Mouse (Mus musculus): ENCODE data around the gene Alms1.
"Not testable (repeated sequence)": the region's sequence is repeated elsewhere in the genome, so short reads cannot be mapped to it uniquely, and the experiment has no call there.

Alms1 gene

DNA sequence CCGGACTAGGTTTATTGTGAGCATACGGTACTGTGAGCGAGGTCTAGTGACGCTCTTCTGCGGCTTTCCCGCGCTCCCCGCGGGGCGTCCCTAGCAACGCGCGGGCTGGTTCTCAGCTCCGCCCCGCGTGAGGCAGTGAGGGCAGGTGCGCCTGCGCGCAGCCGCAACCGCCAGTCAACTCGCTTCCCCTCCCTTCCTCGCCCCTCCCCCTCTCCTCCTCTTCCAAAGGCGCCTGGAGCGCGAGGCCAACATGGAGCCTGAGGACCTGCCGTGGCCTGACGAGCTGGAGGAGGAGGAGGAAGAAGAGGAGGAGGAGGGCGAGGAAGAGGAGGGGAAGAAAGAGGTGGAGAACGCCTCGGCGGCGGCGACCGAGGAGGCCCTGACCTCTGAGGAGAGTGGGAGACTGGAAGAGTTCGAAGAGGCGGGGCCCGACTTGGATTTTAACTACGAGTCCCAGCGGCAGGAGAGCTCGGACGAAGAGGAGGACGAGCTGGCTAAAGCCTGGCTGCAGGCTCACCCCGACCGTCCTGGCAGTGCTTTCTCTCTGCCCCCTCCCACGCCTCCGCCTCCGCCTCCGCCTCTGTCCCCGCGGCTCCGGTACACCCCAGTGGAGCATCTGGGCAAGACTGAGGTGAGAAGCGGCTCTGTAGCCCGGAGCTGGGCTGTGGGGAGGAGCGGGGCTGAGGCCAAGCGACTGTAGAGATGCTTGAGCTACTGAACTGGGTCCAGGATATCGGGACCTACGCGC is at the start of gene Alms1:
Alms1 (plus strand) TSS at position 136 of the 748 bp plus-strand sequence.
- DNase-seq (ENCODE audit: low read depth, low spot score) = peak; percentile 97

DNA sequence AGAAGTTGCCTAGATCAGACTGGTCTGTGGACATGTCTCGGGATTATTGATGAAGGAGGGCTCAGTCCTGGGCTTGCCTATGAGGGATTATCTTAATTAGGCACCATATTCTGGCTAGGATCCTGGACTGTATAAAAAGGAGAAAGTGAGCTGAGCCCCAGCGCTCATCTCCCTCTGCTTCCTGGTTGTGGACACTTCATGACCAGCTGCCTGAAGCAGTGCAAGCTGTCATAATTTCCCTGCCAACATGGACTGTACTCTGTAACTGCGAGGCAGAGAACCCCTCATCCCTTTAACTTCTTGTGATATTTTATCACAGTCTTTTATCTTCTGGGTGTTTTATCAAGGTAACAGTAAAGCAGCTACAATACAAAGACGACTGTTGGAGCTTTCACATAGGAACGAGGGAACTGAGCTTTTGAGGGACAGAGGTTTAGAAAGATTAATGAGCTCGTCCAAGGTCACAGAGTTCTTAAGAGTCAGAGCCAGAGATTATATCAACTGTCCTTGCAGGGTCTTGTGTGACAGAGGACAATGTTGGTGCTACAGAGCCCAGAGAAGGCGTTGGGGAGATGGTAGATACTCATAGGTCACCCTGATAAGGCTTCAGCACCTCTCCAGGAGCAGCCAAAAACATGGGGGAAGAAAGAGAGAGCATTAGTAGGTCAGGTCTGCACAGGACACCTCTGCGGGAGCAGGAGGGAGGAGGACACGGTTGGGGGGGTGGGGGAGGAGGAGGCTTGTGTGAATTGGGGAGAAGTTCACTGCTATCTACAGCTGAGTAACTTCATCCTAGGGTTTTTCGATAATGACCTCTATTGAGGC is 43.8 kb upstream of the Alms1 start:
- DNase-seq (ENCODE audit: low read depth, low spot score) = no peak

DNA sequence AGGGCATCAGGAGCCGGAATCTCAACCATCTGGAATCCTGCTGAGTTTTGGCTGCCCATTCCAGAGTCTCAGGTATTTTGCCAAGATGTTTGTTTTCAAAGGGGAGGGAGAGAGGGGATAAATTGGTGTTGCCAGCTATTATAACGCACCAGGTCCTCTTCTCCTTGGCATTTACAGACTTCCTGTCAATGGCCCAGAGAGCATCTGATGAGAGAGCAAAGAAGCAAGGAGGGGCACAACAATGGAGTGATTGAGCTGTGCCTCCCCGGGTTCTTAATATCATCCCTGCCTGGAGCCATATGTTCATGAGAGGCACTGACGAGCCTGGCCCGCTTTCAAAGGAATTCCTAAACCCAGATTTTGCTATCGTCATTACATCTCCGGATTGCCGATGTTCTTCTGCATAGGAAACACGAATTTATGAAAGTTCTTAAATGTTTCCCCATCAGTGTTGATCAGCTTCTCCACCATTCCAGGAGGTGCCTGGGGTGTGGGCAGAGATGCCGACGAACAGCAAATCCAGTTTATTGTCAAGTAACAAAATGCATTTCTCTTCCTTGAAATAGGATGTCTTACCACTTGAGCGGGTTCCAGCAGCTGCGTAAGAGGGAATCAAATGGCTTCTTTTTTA is 43.0 kb upstream of the Alms1 start:
- DNase-seq (ENCODE audit: low read depth, low spot score) = no peak

DNA sequence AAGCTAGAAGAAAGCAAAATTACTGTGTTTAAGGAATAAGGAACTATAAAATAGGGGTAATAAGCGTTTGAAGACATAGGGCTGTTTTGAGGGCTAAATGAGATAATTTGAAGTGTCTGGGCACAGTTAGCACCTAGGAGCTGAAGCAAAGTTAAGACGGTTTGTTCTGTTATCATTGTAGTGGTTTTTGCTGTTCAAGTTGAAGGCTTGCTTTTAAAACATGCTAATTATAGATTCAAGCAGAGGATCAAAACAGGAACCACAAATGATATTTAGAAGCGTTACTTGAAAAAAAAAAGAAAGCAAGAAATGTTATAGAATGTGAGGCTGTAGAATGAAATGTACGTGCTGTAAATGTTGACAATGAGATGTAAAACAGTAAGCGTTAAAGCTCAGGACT is 39.7 kb upstream of the Alms1 start:
- DNase-seq (ENCODE audit: low read depth, low spot score) = no peak

DNA sequence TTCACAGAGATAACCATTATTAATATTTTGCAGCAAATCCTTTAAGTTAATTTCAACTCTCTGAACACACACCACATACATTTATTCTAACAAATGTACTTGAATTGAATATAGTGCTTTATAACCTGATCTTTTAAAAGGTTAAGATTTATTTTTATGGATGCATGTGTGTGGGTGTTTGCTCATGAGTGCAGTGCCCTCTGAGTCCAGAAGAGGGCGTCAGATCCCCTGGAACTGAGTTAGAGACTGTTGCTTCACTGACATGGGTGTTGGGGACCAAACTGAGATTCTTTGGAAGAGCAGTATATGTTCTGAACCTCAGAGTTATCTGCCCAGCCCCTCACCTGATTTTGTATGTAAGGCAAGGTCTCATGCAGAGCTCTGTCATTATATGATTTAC is 25.0 kb upstream of the Alms1 start:
- DNase-seq (ENCODE audit: low read depth, low spot score) = peak; percentile 23

DNA sequence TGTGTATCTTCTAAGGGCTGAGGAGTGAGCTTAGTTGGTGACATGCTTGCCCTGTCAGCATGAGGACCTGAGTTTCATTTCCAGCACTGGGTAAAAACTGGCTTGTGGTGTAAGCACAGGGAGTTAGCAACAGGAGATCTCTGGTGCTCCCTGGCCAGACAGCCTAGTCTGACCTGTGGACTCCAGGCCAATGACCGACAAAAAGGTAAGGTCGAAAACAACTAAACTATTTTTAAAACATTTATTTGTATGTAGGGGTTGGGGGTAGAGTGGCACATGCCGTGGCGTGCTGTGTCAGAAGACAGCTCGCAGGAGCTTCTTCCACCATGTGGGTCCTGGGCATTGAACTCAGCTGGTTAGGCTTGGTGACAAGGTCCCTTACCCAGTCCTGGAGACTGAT is 14.5 kb upstream of the Alms1 start:
- no peak for DNase-seq (ENCODE audit: low read depth, low spot score)

DNA sequence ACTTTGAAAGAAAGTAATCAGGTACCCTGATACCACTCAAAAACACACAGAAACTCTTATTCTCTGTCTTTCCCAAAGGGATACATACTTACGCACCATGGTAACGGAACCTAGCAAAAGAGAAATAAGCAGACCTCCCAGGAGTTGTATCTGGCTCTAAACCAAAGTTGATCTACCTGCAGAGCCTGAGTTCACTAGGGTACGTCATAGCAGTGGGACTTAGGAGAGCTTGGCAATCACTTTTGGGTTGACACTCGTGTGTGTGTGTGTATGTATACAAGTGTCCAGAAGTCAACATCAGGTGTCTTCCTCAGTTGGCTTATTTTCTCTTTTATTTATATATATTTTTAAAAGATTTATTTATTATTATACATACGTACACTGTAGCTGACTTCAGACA is 5.6 kb upstream of the Alms1 start:
- DNase-seq (ENCODE audit: low read depth, low spot score) = no peak

DNA sequence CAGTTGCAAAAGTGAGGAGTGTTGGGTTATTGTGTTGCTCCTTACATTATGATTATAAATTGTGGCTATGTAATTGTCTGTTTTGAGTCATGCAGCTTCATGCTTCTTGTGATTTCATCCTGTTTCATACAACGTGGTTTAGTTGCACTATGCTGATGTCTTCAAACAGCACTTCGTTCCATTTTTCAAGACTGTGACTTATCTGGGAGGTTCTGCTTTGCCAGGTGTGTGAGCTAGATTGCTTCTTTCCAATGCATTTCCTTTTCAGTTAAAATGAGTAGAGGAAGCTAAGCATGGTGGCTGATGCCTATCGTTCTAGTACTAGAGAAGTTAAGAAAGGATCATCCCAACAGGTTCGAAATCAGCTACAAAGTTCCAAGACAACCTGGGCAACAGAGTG is 2.7 kb upstream of the Alms1 start:
- DNase-seq (ENCODE audit: low read depth, low spot score) = no peak

DNA sequence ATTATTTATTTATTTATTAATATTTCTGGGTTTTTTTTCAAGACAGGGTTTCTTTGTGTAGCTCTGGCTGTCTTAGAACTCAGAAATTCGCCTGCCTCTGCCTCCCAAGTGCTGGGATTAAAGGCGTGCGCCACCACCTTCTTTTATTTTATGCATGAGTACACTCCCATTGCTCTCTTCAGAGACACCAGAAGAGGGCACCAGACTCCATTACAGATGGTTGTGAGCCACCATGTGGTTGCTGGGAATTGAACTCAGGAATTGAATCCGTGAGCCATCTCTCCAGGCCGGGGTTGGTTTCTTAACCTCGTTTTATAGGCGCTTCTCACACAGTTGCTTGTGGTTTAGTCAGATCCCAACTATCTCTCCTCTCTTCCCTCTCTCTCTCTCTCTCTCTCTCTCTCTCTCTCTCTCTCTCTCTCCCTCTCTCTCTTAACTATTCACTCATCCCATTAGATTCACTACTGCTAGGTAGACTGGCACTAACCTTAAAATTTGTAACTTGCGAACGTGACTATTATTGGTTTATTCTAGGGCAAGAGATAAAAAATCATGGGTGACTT is 445 bp upstream of the Alms1 start:
- DNase-seq (ENCODE audit: low read depth, low spot score) = peak; percentile 83

DNA sequence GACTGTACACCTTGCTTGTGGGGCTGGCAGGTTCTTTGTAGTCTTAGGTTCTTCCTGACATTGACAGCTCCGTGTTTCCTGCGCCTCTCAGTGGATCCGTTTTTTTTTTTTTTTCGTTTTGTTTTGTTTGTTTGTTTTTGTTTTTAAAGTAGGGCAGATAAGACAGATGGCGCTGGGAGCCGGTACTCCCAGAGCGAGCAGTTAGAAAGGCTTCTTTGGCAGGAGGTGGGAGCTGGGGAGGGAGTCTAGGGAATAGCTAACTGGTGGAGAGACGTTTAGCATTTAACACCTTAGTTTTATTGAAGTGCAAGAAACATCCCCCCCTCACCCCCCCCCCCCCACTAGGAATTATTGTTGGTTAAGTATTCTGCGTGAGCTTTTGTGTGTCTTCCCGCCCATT is 833 bp downstream of the Alms1 start:
- no peak for DNase-seq (ENCODE audit: low read depth, low spot score)

DNA sequence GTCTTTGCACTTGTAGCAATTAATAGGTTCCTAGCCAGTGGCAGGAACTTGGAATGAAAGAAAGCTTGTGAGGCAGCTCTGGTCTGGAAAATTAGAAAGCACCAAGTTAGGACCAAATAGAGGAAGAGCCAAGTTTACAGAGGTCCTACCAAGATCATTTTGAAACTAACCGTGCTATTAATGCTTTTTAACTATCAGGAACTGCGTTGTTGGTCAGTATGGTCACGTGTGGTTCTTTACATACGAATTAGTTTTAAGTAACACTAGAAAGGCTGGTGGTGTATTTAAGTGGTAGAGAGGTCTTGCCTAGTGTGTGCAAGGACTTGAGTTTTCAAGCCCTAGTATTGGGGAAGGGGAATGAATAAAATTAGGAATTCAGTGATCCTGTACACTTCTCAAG is 1.2 kb downstream of the Alms1 start:
- no peak for DNase-seq (ENCODE audit: low read depth, low spot score)

DNA sequence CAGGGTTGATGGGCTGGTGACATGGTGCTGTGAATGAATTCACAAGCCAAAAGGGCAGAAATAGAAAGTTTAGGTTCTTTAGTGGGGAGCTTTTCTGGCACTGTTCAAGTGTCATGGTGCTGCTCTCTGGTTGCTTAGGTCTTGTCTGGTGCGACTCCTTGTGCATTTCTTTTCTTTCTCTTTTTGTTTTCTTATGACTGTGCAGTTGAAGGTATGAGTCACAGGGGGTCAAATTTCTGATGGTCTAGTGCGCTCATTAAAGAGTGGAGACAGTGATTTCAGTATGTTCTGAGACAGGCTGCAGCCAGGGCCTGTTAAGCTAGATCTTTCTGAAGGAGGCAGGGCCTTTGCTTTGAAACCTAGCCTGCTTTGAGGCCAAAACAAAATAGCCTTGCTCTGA is 2.8 kb downstream of the Alms1 start:
- no peak for DNase-seq (ENCODE audit: low read depth, low spot score)

DNA sequence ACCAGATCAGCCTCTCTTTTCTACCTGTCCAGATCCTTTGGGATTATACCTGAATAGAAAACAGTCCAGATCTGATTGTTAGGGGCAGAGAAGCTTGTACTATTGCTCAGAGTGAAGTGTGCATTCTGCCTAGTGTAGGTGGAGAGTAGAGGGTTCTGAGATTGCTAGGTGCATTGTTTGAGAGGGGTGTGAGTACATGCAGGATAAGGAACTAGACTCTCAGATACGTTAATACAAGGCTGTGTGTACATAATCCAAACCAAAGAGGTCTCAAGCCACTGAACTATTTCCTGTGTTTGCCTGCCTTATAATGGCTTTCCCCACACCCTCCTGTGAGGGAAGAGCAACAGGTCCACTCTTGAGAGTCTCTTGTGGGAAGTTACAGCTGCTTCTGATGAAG is 12.0 kb downstream of the Alms1 start:
- DNase-seq (ENCODE audit: low read depth, low spot score) = no peak

DNA sequence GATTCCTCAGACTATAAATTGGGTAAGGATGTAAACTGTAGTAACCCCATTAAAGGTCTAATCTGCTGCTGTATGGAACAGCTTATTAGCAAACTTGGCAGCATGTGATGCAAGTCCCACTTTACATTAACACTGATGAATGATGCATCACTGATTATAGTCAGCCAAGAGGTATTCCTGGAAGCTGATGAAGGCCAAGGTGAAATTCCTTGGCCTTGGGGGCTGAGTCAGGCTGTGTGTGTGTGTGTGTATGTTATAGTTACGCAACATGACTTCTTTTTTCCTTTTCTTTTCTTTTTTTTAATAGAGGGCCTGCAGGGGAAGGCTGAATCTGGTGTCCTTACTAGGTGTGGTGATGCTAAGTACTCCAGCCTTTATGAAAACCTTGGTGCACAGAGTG is 23.2 kb downstream of the Alms1 start:
- no peak for DNase-seq (ENCODE audit: low read depth, low spot score)

DNA sequence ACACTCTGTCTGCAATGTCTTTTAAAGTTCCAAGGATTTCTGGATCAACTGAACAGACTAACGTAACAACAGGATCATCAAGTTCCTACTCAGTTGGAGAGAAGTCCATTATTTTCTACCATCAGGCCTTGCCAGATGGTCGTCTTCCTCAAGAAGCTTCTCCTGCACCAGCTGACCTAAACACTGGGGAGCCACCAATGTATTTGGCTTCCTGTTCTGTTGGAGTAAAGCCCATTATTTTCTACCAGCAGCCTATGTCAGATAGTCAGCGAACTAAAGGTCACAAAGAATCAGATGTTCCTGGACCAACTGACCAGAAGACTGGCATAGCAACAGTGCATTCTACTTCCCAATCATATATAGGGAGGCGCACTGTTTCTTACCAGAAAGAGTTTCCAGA is 33.5 kb downstream of the Alms1 start:
- no peak for DNase-seq (ENCODE audit: low read depth, low spot score)

DNA sequence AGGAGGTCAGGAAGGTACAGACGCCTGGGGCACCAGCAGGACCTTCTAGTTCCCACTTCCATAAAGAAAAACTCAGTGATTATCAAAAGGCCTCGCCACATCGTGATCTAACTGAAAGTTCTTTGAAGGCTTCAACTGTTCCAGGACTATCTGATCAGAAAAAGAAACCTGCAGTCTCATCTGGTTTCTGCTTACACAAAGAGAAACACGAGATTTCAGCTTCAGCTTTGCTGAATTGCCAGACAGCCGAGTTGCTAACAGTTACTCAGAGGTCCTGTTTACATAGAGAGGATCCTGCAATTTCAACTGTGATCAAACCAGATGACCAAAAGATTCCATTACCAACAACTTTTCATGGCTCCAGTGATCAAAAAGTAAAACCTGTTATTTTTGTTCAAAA is 34.3 kb downstream of the Alms1 start:
- no peak for DNase-seq (ENCODE audit: low read depth, low spot score)

DNA sequence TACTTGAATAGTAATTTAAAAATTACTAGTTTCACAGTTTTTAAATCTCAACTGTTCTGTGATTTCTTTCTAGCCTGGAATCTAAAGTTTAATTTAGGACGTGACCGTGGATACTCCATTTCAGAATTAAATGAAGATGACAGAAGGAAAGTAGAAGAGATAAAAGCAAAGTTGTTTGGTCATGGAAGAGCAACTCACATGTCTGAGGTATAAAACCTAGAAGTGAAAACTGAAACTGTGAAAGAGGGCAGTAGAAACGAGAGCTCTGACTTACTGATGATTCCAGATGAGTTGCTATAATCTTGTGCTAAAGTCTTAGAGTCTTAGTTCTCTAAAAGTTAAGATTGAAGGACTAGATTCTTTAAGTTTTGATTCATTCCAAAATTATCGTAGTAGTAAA is 37.2 kb downstream of the Alms1 start:
- DNase-seq (ENCODE audit: low read depth, low spot score) = no peak

DNA sequence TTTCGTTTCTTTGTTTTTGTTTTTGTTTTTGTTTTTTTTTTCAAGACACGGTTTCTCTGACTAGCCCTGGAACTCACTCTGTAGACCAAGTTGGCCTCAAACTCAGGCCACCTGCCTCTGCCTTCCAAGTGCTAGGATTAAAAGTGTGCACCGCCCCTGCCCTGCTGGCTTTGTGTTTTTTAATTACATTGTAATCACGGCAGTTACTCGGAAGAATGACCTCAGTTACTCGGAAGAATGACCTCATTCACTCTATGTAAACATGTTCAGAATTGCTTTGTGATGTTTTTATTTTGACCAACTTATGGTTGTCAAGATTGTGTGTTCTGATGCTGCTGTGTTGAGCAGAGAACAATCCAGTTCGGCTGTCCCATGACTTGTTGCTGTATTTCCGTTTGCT is 45.8 kb downstream of the Alms1 start:
- DNase-seq (ENCODE audit: low read depth, low spot score) = peak; percentile 56

DNA sequence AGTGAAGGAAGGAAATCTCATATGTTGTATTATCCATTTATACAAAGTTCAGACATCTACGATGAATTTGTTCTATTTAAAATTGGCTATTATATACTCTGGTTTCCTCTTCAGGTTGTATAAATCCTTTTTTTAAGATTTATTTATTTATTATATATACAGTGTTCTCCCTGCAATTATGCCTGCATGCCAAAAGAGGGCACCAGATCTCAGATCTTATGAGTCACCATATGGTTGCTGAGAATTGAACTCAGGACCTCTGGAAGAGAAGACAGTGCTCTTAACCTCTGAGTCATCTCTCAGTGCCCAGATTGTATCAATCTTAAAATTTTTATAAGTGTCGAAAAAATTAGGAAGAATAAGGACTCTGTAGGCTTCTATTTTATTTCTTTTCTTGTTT is 65.9 kb downstream of the Alms1 start:
- DNase-seq (ENCODE audit: low read depth, low spot score) = peak; percentile 42

DNA sequence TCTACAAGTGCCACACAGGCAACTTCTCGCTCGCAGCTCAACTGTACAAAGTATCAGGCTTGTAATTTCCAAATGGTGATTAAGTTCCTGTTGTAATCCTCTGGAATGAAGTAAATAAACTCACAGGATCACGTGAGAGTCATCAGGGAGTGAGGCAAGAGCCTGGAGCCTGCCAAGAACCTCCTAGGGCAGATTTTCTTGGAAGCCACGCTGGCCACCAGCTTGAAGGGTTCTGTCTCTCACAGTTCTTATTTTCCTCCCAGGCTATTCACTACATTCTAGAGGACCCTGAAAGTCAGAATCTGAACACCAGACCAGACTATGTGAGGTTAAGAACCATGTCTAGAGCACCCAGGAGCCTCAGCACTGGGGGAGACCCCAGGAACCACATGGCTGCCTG is 114.6 kb downstream of the Alms1 start:
- not testable (repeated sequence) for DNase-seq (ENCODE audit: low read depth, low spot score)

DNA sequence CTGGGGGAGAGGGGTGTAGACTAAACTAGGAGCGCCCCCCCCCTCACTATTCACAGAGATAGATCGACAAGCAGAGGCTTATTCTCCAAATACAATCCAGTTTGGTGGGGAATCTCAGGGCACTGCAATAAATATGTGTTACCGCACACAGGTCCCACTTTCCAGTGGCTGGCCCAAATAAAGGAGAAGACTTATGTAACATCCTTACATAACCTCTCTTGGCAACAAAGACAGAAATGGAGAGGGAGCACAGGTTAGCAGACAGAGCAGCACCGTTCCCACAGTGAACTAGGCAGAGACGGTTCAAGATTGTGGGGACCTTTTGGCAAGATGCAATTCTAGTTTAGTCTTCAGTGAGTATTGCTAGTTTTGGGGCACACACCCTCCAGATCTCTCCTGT is 121.9 kb downstream of the Alms1 start:
- not testable (repeated sequence) for DNase-seq (ENCODE audit: low read depth, low spot score)

DNA sequence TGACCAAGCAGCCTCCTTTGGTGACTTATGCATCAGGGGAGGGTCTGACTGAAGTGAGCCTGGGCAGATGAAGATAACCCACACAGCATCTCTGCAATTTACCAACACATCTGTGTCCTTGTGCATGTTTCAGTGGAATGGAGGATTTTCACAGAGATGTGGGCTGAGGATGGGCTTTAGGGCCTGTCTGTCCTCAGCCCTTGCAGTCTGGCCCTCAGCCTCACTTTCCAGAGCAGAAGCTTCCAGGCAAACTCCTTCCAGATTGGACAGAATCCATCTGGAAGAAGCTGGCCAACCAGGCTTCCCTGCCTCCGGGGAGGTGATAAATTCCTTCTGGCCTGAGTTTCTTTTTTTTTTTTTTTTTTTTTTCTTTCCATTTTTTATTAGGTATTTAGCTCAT is 122.3 kb downstream of the Alms1 start:
- not testable (repeated sequence) for DNase-seq (ENCODE audit: low read depth, low spot score)
